Mouse (Mus musculus): ENCODE data around the gene Cdiptos. TPM values are rescaled to one million over a fixed set of nuclear protein-coding genes. Genes with fewer than 3 reads are reported as not detected.

Gene Cdiptos
- polyA plus RNA-seq, 1 experiment from 2014 or later, result 1.3 TPM

DNA sequence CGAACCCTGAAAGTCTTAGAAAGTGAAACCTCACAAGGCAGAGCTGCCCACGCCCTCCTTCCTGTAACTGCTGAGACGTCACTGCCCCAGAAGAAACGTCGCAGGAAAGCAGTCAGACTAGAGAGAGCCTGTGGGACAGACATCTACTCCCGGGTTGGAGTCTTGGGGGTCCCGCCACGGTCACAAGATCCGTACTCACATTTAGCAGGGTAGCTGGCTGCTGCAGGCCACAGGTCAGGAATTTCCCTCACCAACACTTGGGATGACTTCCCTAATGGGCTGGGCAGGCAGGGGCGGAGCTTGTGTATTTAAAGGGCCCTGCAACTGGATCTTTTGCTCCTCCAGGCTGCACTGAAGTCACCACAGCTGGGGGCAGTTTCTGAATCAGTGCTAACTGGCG, 38.4 kb upstream of the Cdiptos start, which contains the start of gene Mvp:
Gene Mvp, minus strand, starts transcription at position 302 of the 400 bp plus-strand sequence.
- H3K27me3 ChIP-seq, result no peaks in the 10 kb centered on the region
- ATAC-seq (peak; percentile 34), DNase-seq (ENCODE audit: low read depth, low spot score) (no peak)
- ChIA-PET POLR2A (interaction anchor here (0.6 to 1.3 kb wide), 3 partner anchors 10 to 93 kb away, joined by 3 to 5 read pairs (median 3); no protein-coding TSS in a partner anchor), CTCF (interaction anchor here (1.4 to 4.7 kb wide), 2 partner anchors 11 to 97 kb away, joined by 3 to 21 read pairs; no protein-coding TSS in a partner anchor)
- TF ChIP-seq CTCF (IDR thresholded peaks at IDR 0.05), result no peak
- in situ Hi-C loops (cut with MboI; ENCODE audit: low pct_unique_long_range_greater_than_20kb), result no loop called here

DNA sequence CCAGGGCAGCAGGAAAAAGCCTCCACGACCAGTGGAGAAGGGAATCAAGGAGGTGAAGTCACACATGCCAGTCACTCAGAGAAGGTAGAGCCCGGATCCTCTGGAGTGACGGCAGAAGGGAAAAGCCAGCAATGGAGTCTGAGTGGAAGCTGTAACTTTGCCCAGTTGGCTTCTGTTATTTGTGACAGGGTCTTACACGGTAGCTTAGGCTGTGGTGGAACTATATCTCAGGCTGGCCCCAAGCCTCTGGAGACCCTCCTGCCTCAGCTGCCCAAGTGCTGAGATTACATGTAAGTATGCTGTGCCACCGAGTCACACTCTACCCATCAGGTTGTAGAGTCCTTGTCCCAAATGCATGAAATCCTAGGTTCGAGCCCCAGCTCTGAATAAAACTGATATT, 37.5 kb upstream of the Cdiptos start:
- no peak for TF ChIP-seq CTCF (IDR thresholded peaks at IDR 0.05)
- ChIA-PET CTCF (interaction anchor here (4.7 kb wide), 1 partner anchor 12 kb away, joined by 21 read pairs; no protein-coding TSS in a partner anchor), POLR2A (no interaction called here)
- ATAC-seq, result no peak
- in situ Hi-C loops (cut with MboI; ENCODE audit: low pct_unique_long_range_greater_than_20kb), result no loop called here
- no peaks in the 10 kb centered on the region for H3K27me3 ChIP-seq
- DNase-seq (ENCODE audit: low read depth, low spot score), result no peak

DNA sequence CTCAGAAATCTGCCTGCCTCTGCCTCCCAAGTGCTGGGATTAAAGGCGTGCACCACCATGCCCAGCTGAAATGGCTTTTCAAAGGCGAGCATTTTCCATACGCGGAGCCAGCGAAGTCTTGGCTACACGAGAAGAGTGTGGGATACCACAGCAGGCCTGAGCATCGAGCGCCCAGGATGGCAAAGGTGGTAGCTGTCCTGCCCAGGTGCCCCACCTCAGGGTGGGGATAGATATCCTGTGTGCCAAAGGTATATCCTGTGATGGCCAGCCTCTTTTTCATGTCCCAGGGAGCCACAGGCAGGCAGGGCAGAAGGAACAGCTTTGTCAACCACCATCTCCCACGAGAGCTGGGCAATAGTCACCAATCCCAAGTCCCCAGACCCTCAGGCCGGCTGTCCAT, 36.9 kb upstream of the Cdiptos start:
- ATAC-seq, result no peak
- POLR2A ChIA-PET, result no interaction called here
- TF ChIP-seq CTCF (IDR thresholded peaks at IDR 0.05), result no peak
- H3K27me3 ChIP-seq, result no peaks in the 10 kb centered on the region
- in situ Hi-C loops (cut with MboI; ENCODE audit: low pct_unique_long_range_greater_than_20kb), result no loop called here
- DNase-seq (ENCODE audit: low read depth, low spot score), result no peak
- CTCF ChIA-PET, result interaction anchor here (4.7 kb wide), 1 partner anchor 12 kb away, joined by 21 read pairs; no protein-coding TSS in a partner anchor

DNA sequence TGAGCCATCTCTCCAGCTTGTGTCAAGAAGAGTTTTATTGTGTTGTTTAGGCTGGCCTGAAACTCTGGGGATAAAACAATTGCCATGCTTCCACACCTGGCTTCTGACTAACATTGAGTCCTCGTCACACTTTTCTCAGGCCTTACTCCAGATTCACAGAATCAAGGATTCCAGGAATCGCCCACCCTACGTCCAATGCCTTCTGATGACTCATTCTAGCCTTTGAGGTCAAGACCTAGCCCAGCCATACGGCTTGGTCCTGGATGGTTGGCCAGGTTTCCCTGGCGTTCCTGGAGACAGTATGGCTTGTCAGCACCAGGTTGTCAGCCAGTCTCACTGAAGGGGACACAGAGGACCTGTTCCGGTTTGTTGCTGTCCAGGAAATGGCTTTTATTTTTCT, 36.5 kb upstream of the Cdiptos start:
- no peaks in the 10 kb centered on the region for H3K27me3 ChIP-seq
- ATAC-seq (no peak), DNase-seq (ENCODE audit: low read depth, low spot score) (no peak)
- POLR2A ChIA-PET, result interaction anchor here (1.0 kb wide), 1 partner anchor 12 kb away, joined by 4 read pairs; no protein-coding TSS in a partner anchor
- CTCF ChIA-PET, result interaction anchor here (1.6 kb wide), 1 partner anchor 16 kb away, joined by 3 read pairs; no protein-coding TSS in a partner anchor
- in situ Hi-C loops (cut with MboI; ENCODE audit: low pct_unique_long_range_greater_than_20kb), result no loop called here
- no peak for TF ChIP-seq CTCF (IDR thresholded peaks at IDR 0.05)

DNA sequence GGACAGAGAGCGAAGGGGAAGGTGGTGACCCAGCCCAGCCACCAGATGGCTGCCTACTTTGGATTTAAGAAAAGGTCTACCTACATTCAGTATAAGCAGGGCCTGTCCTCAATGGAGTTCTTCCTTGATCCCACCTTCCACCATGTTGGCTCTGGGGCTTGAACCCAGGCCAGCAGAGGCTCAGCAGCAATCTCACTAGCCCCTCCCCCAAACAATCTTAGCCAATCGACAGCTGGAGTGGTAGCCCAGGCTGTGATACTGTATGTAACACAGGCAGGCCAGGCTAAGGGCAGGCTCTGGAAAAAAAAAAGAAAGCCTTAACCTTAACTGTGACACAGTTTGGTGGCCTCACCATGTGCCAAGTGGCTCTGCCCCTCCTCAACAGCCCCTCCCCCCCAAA, 35.8 kb upstream of the Cdiptos start:
- no peaks in the 10 kb centered on the region for H3K27me3 ChIP-seq
- in situ Hi-C loops (cut with MboI; ENCODE audit: low pct_unique_long_range_greater_than_20kb), result no loop called here
- DNase-seq (ENCODE audit: low read depth, low spot score) (no peak), ATAC-seq (no peak)
- CTCF ChIA-PET, result interaction anchor here (1.6 kb wide), 1 partner anchor 16 kb away, joined by 3 read pairs; no protein-coding TSS in a partner anchor
- POLR2A ChIA-PET, result interaction anchor here (0.7 to 1.0 kb wide), 2 partner anchors 13 to 23 kb away, joined by 3 to 4 read pairs; no protein-coding TSS in a partner anchor
- TF ChIP-seq CTCF (IDR thresholded peaks at IDR 0.05), result no peak

DNA sequence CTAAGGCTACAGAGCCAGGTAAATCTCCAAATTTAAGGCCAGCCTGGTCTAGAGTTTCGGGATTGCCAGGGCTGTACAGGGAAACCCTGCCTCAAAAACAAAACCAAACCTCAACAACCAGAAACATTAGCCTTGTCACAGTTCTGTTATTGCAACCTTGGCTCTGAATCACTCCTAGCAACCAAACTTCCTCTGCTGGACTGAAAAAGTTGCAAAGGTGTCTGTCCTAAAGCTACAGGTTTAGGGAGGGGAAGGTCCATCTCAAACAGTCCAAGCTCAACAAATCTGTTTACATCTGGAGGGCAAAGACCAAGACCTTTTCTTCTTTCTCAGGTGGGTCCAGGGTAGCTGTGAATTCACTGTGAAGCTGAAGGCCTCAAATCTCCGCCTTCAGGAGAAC, 35.2 kb upstream of the Cdiptos start:
- ChIA-PET CTCF (interaction anchor here (1.6 kb wide), 1 partner anchor 15 kb away, joined by 3 read pairs; no protein-coding TSS in a partner anchor), POLR2A (interaction anchor here (0.7 to 1.0 kb wide), 2 partner anchors 14 to 23 kb away, joined by 3 to 4 read pairs; no protein-coding TSS in a partner anchor)
- DNase-seq (ENCODE audit: low read depth, low spot score) (no peak), ATAC-seq (no peak)
- TF ChIP-seq CTCF (IDR thresholded peaks at IDR 0.05), result no peak
- in situ Hi-C loops (cut with MboI; ENCODE audit: low pct_unique_long_range_greater_than_20kb), result no loop called here
- no peaks in the 10 kb centered on the region for H3K27me3 ChIP-seq

DNA sequence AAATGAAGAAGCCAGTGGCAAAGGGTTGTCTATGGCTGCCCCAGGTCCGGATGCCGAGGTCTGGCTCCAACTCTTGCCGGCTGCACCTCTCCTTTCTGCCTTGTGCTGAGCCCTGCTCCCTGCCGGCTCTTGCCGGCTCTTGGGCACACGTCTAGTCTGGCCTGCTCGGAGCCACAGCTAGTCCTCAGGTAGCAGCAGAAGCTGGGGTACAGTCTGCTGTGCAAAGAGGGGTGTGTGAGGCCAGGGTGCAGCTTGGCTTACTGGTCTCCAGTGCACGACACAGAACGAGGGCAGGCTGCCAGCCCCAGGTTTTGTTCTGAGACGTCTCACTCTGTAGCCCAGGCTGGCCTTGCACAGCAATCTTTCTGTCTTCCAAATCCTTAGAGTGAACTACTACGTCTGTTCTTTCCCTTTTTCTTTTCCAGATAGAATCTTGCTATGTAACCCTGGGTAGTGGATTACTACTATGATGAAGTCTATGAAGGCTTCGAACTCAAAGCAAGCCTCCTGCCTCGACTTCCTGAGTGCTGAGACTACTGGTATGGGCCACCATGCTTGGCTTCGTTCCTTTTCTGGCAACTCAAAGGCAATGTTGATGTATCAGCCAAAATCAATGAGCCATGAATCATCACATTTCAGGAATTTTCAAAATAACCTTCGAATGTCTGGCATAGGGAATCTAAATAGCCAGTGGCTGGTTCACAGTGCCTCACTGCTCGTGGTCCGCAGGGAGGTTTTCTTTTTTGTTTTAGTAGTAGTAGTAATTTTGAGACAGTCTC, 33.6 kb upstream of the Cdiptos start:
- in situ Hi-C loops (cut with MboI; ENCODE audit: low pct_unique_long_range_greater_than_20kb), result no loop called here
- ATAC-seq (no peak), DNase-seq (ENCODE audit: low read depth, low spot score) (no peak)
- TF ChIP-seq CTCF (IDR thresholded peaks at IDR 0.05), result no peak
- ChIA-PET CTCF (no interaction called here), POLR2A (interaction anchor here (1.0 kb wide), 1 partner anchor 8 kb away, joined by 4 read pairs; the partner anchor contains the start of gene Pagr1a)
- H3K27me3 ChIP-seq, result no peaks in the 10 kb centered on the region

DNA sequence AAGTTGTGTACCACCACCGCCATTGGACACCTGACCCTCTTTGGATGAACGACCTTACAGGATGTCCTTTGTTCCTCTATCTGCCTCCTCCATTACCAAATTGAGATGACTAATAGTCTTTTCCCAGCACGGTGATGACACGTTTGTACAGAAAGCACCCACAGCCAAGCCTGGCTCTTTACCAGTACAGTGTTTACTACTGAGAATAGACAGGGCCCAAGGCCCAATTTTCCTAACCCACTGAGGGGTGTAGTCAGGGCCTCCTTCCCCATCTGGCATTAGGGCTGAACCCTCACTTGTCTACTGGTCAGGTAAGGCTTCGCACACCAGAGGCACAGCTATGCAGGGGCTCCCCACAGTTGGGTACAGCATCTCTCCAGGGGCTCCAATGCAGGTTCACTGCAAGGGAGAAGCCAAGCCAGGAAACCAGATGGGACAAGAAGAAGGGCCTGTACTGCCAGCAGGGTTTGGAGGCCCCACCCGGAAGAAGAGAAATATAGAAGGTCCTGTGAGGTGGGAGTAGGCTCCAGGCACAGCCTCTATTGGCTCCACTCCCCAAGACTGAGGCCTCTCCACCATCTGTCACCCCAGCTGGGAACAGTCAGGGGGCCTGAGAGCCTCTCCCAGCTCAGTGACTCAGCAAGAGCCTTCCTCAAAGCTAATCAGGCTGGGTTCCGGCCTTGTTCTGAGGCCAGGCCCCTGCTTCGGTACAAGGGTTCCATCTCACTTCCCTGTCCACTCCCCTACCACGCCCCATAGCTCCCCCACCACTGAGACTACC, 32.5 kb upstream of the Cdiptos start:
- no peaks in the 10 kb centered on the region for H3K27me3 ChIP-seq
- DNase-seq (ENCODE audit: low read depth, low spot score) (no peak), ATAC-seq (no peak)
- no peak for TF ChIP-seq CTCF (IDR thresholded peaks at IDR 0.05)
- in situ Hi-C loops (cut with MboI; ENCODE audit: low pct_unique_long_range_greater_than_20kb), result no loop called here
- CTCF ChIA-PET, result interaction anchor here (0.6 kb wide), 1 partner anchor 9 kb away, joined by 3 read pairs; the partner anchor contains the start of gene Pagr1a
- POLR2A ChIA-PET, result interaction anchor here (1.0 kb wide), 1 partner anchor 9 kb away, joined by 4 read pairs; the partner anchor contains the start of gene Pagr1a

DNA sequence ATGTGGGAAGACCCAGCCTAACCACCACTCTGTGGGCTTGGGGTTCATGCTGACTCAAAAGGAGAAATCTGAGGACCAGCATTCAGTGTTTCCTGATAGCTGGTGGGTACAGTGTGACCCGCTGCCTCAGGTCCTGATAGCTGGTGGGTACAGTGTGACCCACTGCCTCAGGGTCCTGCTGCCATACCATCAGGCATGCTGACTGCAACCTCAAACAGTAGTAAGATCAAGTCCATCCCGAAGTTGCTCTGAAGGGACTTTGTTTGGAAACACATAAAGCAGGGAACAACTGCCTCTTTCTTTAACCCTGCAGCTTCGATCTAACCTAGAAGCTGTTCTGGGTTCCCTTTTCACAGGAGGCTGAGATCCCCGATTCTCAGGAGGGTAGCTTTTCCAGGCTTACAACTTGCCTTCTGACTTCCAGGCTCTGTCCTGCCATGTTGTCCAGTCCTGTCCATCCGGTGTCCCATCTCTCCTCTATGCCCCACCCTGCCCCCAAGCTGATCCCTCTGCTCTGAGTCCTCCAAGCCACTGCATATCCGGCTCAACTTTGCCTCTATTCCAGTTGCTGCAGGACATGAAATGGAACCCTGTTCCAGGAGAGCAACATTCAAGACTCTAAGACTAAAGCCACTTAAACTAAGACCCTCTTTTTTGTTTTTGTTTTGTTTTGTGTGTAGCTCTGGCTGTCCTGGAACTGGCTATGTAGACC, 31.6 kb upstream of the Cdiptos start:
- ChIA-PET POLR2A (interaction anchor here (0.6 to 0.7 kb wide), 2 partner anchors 8 to 10 kb away, joined by 3 read pairs; partner anchors contain the start of gene Pagr1a), CTCF (no interaction called here)
- no peak for ATAC-seq
- H3K27me3 ChIP-seq, result no peaks in the 10 kb centered on the region
- no peak for DNase-seq (ENCODE audit: low read depth, low spot score)
- no peak for TF ChIP-seq CTCF (IDR thresholded peaks at IDR 0.05)
- in situ Hi-C loops (cut with MboI; ENCODE audit: low pct_unique_long_range_greater_than_20kb), result no loop called here
